Comparison of ENCODE assay signal across 24 mouse cellular contexts in genomic region chr13:52096506-52096905, GRCm38 (mm10).
"Had no signal": no experiment of that assay in that cellular context is flagged by ENCODE, and none has a peak within 500 bp of the region (broad histone marks: within the 10 kb centered on the region; RNA-seq: fewer than 3 reads in every experiment).

No protein-coding gene starts in this region.

- H3K27ac ChIP-seq: heart, adult 2 months; heart, embryonic 13.5 days; heart, embryonic 15.5 days; hindbrain, embryonic 13.5 days; hindbrain, embryonic 15.5 days; hindbrain, postnatal 0 days; intestine, embryonic 15.5 days; layer of hippocampus, adult 2 months; left cerebral cortex, adult 2 months; limb, embryonic 13.5 days; limb, embryonic 15.5 days had no signal

- H3K4me3 ChIP-seq: heart, adult 2 months; heart, embryonic 13.5 days; heart, embryonic 15.5 days; hindbrain, embryonic 13.5 days; hindbrain, embryonic 15.5 days; intestine, embryonic 15.5 days; layer of hippocampus, adult 2 months; left cerebral cortex, adult 2 months; limb, embryonic 13.5 days; limb, embryonic 15.5 days had no signal

- ATAC-seq: hindbrain, postnatal 0 days; inflammation-experienced regulatory T-cells, adult 6 months; intestine, embryonic 15.5 days; intestine, postnatal 0 days had no signal

- H3K36me3 ChIP-seq: heart, embryonic 13.5 days; heart, embryonic 15.5 days; hindbrain, embryonic 13.5 days; hindbrain, embryonic 15.5 days; intestine, embryonic 15.5 days; limb, embryonic 13.5 days; limb, embryonic 15.5 days had no signal

- H3K27me3 ChIP-seq: heart, embryonic 15.5 days; hindbrain, embryonic 15.5 days; intestine, embryonic 15.5 days; limb, embryonic 13.5 days; limb, embryonic 15.5 days had no signal

- DNase-seq: gastrocnemius, postnatal 14 days; gastrocnemius, postnatal 36 days; heart, adult 11 months; heart, adult 2 months; heart, postnatal 14 days; heart, postnatal 36 days; kidney, adult 18-20 months; kidney, adult 8-10 months; kidney, postnatal 10 days; kidney, postnatal 25 days; kidney, postnatal 4 days; left cerebral cortex, postnatal 4 days had no signal

- H3K4me1 ChIP-seq: hindbrain, embryonic 15.5 days had no signal
